In the genomic region with DNA sequence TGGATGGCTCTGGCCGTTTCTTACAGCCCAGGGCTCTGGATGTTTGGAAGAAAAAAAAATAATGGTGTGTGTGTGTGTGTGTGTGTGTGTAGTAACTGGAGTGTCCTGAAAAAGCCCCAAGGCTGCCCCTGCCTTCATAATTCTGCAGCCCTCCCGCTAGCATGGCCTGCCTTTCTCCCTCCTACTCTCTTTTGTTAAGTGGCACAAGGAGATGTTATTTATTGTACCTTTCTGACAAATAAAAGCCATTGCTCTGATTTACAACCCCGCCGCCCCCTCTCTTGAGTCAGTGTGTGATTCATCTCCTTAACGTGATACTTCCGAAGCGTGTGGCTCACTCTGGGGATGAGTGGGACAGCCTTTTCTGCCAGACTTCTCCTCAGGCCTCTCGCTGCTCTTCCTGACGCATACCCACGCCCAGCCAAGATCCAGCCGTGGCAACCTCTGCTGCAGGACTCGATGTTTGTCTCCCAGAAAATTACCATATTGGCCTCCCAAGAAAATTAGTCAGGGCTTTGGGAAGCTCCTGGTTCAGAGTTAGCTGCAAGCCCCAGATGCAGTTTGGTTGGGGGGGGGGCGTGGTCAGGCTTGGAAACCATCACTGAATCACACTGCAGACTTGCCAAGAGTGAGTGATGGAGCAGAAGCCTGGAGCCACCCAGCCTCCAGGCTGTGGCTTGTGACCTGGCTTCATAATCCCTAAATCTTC, we compare ENCODE assay signal across 8 mouse cellular contexts.
DNase-seq lines count a peak whose midpoint lies in the region; ATAC-seq lines count a peak whose summit lies in the region.

No protein-coding gene starts in this region.

- DNase-seq in cerebellum, adult 11-12 months: peak; percentile 26
- peak; percentile 42 to 44 for DNase-seq in urinary bladder, postnatal 36 days (ENCODE audit: low spot score in 2 of 2)
- no peak for DNase-seq in urinary bladder, adult 2 months (ENCODE audit: low spot score)
- peak; percentile 73 for DNase-seq in mesoderm, embryonic 11.5 days (ENCODE audit: low read depth, low spot score)
- DNase-seq in testis, postnatal 14 days (ENCODE audit: low spot score): no peak
- no peak for DNase-seq in layer of hippocampus, adult 8-10 months (ENCODE audit: low spot score in 2 of 2)
- no peak for DNase-seq in lung, adult 18-20 months

- no peak for ATAC-seq in cerebellum, adult (ENCODE audit: insufficient number of reproducible peaks, low FRiP score, low TSS enrichment)

Comparison
In these comparisons a context has a peak if more than half of its experiments do, and no peak if none do; other contexts are left out.
1. DNase-seq: peak in cerebellum, adult 11-12 months (single experiment), urinary bladder, postnatal 36 days (2 of 2) and mesoderm, embryonic 11.5 days (single experiment); none in urinary bladder, adult 2 months (single experiment), testis, postnatal 14 days (single experiment), layer of hippocampus, adult 8-10 months (0 of 2) and lung, adult 18-20 months (0 of 2).